Mouse (Mus musculus): ENCODE results near the gene Pik3ca. TPM values are rescaled to one million over a fixed set of nuclear protein-coding genes. Genes with fewer than 3 reads are reported as not detected.

The Pik3ca gene
- polyA plus RNA-seq, 1 experiment from 2014 or later: 14.2 TPM

DNA sequence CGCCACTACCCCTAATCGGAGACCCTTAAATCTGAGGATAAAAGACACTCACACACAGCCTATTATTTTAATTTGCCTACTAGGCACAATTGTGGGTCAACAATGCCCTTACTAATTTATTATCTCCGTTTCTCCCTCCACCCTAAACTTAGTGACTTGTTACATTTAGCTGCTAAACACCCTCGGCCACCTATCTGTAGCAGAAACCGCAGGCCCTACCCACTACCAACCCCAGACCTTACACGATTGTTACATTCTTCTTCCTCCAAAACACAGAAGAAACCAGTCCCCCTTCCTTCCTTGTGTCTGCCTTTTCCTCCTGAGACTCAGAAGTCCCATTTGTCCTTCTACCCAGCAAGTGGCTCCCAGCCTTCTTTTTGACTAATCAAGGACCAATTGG, 9.3 kb downstream of the Pik3ca start:
- no peak overlapping the region for H3K9ac ChIP-seq (ENCODE audit: low read length)
- H3K27ac ChIP-seq (ENCODE audit: low read depth, low read length): no peak overlapping the region
- ATAC-seq (replicated peaks; ENCODE audit: low FRiP score): no peak
- H3K4me1 ChIP-seq (replicated peaks; ENCODE audit: control insufficient read depth, insufficient read depth, low read length): no peaks in the 10 kb centered on the region
- no peaks in the 10 kb centered on the region for H3K9me3 ChIP-seq (ENCODE audit: control insufficient read depth, low read length)
- no peaks in the 10 kb centered on the region for H3K36me3 ChIP-seq (ENCODE audit: control insufficient read depth, insufficient read depth, low read length)
- no peak overlapping the region for H3K4me2 ChIP-seq (ENCODE audit: low read depth, low read length, severe bottlenecking)
- H3K4me3 ChIP-seq (ENCODE audit: low read depth, low read length): no peak overlapping the region
- 82% methylated on average over 6 of the region's 6 CpGs for WGBS
- H3K27me3 ChIP-seq (ENCODE audit: control insufficient read depth, insufficient read depth, low read length): no peaks in the 10 kb centered on the region
- DNase-seq (ENCODE audit: low spot score): no peak

DNA sequence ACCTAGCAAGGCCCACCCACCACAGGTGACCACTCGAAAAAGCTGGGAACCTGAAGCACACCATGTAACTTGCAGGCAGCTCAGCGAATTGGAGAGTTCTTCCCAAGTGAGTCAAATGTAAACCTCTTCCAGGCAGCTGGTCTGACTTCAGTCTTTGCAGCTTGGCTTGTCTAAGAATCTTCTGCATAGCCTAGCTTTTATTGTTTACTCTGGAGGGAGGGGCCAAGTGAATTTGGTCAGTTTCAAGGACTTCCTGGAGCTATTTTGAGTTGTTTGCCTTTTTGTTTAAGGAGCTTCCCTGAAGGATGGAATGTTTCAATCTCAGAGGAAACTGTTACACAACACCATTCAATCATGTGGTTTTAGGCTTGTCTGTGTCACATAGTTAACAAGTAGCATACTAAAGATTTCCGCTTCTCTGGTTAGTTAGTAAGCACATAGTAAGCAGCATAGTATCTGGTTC, 11.4 kb downstream of the Pik3ca start:
- DNase-seq (ENCODE audit: low spot score) (no peak), ATAC-seq (replicated peaks; ENCODE audit: low FRiP score) (no peak)
- Histone ChIP-seq H3K4me3 (ENCODE audit: low read depth, low read length) (no peak overlapping the region), H3K9ac (ENCODE audit: low read length) (no peak overlapping the region), H3K27me3 (ENCODE audit: control insufficient read depth, insufficient read depth, low read length) (no peaks in the 10 kb centered on the region), H3K4me2 (ENCODE audit: low read depth, low read length, severe bottlenecking) (no peak overlapping the region), H3K36me3 (ENCODE audit: control insufficient read depth, insufficient read depth, low read length) (no peaks in the 10 kb centered on the region), H3K27ac (ENCODE audit: low read depth, low read length) (no peak overlapping the region), H3K9me3 (ENCODE audit: control insufficient read depth, low read length) (no peaks in the 10 kb centered on the region), H3K4me1 (replicated peaks; ENCODE audit: control insufficient read depth, insufficient read depth, low read length) (no peaks in the 10 kb centered on the region)
- 88% methylated on average over 3 of the region's 3 CpGs for WGBS

DNA sequence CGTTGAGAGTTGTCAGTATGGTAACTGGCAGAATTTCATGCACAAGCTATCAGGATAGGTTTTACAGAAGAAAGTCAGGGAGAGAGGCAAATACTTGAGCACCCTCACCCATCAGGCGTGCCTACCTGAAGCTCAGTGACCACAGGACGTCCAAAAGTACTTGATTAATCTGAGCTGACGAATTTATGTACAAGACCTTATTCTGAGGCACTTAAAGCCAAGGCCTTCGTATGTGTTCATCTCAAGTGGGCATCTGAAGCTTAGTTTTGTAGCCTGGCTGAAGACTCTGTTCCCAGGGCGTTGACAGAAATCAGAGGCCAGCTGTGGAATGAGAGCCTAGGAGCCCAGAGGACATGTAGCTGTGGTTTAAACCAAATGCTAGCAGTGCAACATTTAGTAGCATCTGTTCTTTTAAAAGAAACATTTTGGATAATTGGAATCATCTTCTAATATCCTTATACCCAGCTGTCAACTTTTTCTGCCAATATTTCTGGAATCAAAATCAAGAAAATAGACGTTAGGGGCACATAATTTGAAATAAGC, 15.1 kb downstream of the Pik3ca start:
- no peaks in the 10 kb centered on the region for H3K4me1 ChIP-seq (replicated peaks; ENCODE audit: control insufficient read depth, insufficient read depth, low read length)
- no peaks in the 10 kb centered on the region for H3K9me3 ChIP-seq (ENCODE audit: control insufficient read depth, low read length)
- 84% methylated on average over 7 of the region's 7 CpGs for WGBS
- H3K4me2 ChIP-seq (ENCODE audit: low read depth, low read length, severe bottlenecking): no peak overlapping the region
- DNase-seq (ENCODE audit: low spot score): no peak
- H3K27me3 ChIP-seq (ENCODE audit: control insufficient read depth, insufficient read depth, low read length): no peaks in the 10 kb centered on the region
- no peak overlapping the region for H3K9ac ChIP-seq (ENCODE audit: low read length)
- H3K4me3 ChIP-seq (ENCODE audit: low read depth, low read length): no peak overlapping the region
- no peaks in the 10 kb centered on the region for H3K36me3 ChIP-seq (ENCODE audit: control insufficient read depth, insufficient read depth, low read length)
- H3K27ac ChIP-seq (ENCODE audit: low read depth, low read length): no peak overlapping the region
- no peak for ATAC-seq (replicated peaks; ENCODE audit: low FRiP score)

DNA sequence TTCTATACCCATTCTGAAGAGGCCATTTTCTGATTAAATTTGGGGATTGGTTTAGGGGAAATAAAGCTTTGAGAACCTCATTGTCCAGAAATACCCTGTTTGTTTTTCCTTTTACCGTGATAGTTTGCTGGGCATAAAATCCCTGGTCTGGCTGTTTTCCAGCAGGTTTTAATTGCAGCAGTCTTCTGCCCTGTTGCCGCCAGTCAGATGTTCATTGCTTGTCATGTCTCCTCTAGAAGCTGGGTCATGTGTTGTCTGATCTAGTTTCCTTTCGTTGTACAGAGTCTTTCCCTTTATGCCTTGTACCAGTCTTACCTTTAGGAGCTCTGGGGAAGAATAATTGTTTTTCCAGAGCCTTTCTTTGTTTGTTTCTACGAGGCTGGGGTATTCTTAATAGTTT, 16.9 kb downstream of the Pik3ca start:
- DNase-seq (ENCODE audit: low spot score) (no peak), ATAC-seq (replicated peaks; ENCODE audit: low FRiP score) (no peak)
- Histone ChIP-seq H3K9ac (ENCODE audit: low read length) (no peak overlapping the region), H3K4me2 (ENCODE audit: low read depth, low read length, severe bottlenecking) (no peak overlapping the region), H3K4me3 (ENCODE audit: low read depth, low read length) (no peak overlapping the region), H3K36me3 (ENCODE audit: control insufficient read depth, insufficient read depth, low read length) (no peaks in the 10 kb centered on the region), H3K9me3 (ENCODE audit: control insufficient read depth, low read length) (no peaks in the 10 kb centered on the region), H3K27me3 (ENCODE audit: control insufficient read depth, insufficient read depth, low read length) (no peaks in the 10 kb centered on the region), H3K4me1 (replicated peaks; ENCODE audit: control insufficient read depth, insufficient read depth, low read length) (no peaks in the 10 kb centered on the region), H3K27ac (ENCODE audit: low read depth, low read length) (no peak overlapping the region)
- WGBS: 60% methylated on average over 4 of the region's 4 CpGs

DNA sequence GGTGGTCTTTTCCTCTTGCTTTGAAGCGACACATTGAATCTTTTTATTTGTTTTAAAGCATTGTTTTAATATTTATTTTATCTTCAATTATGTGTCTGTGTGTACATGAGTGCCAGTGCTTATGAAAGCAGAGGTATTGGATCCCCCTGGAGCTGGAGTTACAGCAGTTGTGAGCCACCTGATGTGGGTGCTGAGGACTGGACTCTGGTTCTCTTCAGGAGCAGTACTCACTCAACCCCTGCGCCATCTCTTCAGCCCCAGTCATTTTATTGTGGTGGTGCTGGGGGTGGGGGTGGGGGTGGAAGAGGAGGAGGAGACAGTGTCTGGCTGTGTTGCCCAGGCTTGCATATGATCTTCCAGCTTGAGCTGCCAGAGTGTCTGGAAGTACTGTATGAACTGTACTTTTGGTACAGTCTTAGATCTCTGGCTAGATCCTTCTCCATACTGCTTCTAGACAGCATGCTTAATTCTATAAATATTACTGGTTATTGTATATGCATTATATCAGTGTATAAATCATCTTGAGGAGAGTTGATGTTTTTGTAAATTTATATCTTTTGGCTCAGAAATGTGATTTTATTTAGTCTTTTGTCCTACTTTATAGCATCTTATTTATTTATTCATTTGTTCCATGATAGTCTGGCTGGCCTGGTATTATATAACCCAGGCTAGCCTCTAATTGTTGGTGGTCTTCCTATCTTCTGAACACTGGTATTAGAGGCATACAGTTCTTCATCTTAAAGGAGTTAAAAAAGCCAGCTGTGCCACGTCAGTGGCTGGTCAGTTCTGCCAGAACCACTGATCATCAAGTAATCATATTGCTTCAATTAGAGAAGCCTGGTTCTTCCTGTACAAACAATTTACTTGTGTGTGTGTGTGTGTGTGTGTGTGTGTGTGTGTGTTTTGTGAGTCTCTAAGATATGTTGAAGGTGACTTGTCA, 18.2 kb downstream of the Pik3ca start:
- Histone ChIP-seq H3K9ac (ENCODE audit: low read length) (no peak overlapping the region), H3K4me3 (ENCODE audit: low read depth, low read length) (no peak overlapping the region), H3K36me3 (ENCODE audit: control insufficient read depth, insufficient read depth, low read length) (no peaks in the 10 kb centered on the region), H3K4me1 (replicated peaks; ENCODE audit: control insufficient read depth, insufficient read depth, low read length) (no peaks in the 10 kb centered on the region), H3K9me3 (ENCODE audit: control insufficient read depth, low read length) (no peaks in the 10 kb centered on the region), H3K27ac (ENCODE audit: low read depth, low read length) (no peak overlapping the region), H3K27me3 (ENCODE audit: control insufficient read depth, insufficient read depth, low read length) (no peaks in the 10 kb centered on the region), H3K4me2 (ENCODE audit: low read depth, low read length, severe bottlenecking) (no peak overlapping the region)
- no peak for ATAC-seq (replicated peaks; ENCODE audit: low FRiP score)
- WGBS: 82% methylated on average over 3 of the region's 3 CpGs
- DNase-seq (ENCODE audit: low spot score): no peak

DNA sequence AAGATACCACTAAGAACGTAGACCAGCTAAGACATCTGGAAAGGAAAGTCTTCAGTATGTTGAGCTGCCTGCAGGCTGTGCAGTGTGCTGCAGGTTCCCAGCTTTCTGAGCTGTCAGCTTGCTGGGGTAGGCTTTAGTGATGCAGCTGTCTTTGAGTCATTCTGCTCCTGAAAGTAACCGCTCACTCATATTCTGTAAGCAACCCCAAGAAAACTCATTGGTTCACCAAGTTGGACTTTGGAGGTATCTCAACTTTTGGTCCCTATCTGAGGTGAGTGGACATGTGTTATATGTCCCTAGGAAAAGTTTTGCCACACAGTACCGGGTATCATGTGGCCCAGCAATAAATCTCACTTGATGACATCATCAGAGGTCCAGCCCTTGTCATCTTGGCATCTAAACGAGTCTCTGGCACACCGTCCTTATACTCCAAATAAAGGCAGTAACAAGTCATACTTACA, 20.3 kb downstream of the Pik3ca start:
- Histone ChIP-seq H3K27ac (ENCODE audit: low read depth, low read length) (no peak overlapping the region), H3K4me3 (ENCODE audit: low read depth, low read length) (no peak overlapping the region), H3K36me3 (ENCODE audit: control insufficient read depth, insufficient read depth, low read length) (no peaks in the 10 kb centered on the region), H3K9ac (ENCODE audit: low read length) (no peak overlapping the region), H3K4me1 (replicated peaks; ENCODE audit: control insufficient read depth, insufficient read depth, low read length) (no peaks in the 10 kb centered on the region), H3K4me2 (ENCODE audit: low read depth, low read length, severe bottlenecking) (no peak overlapping the region), H3K27me3 (ENCODE audit: control insufficient read depth, insufficient read depth, low read length) (no peaks in the 10 kb centered on the region), H3K9me3 (ENCODE audit: control insufficient read depth, low read length) (no peaks in the 10 kb centered on the region)
- 90% methylated on average over 5 of the region's 5 CpGs for WGBS
- DNase-seq (ENCODE audit: low spot score) (no peak), ATAC-seq (replicated peaks; ENCODE audit: low FRiP score) (no peak)

DNA sequence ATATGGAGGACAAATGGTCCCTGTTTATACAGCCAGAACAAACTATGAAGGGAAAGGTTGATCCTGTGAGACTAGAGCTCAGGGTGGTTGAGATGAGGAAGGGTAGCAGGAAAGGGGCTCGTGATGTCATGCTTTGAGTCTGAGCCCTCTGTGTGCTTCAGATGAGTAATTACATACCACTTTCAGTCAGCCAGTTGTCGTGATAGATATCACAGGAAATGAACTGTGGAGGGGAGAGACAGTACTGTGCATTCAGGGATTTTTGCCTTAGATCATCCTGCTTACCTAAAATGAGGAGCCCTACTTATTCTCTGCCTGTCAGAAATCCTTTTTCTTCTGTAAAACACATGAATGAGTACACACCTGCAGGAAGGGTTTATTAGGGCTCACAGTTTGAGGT, 22.4 kb downstream of the Pik3ca start:
- Histone ChIP-seq H3K27ac (ENCODE audit: low read depth, low read length) (no peak overlapping the region), H3K36me3 (ENCODE audit: control insufficient read depth, insufficient read depth, low read length) (no peaks in the 10 kb centered on the region), H3K4me2 (ENCODE audit: low read depth, low read length, severe bottlenecking) (no peak overlapping the region), H3K9ac (ENCODE audit: low read length) (no peak overlapping the region), H3K9me3 (ENCODE audit: control insufficient read depth, low read length) (peaks cover 3% of the 10 kb centered on the region; the same call in 1 of the 2 replicates), H3K27me3 (ENCODE audit: control insufficient read depth, insufficient read depth, low read length) (no peaks in the 10 kb centered on the region), H3K4me1 (replicated peaks; ENCODE audit: control insufficient read depth, insufficient read depth, low read length) (no peaks in the 10 kb centered on the region), H3K4me3 (ENCODE audit: low read depth, low read length) (no peak overlapping the region)
- ATAC-seq (replicated peaks; ENCODE audit: low FRiP score) (no peak), DNase-seq (ENCODE audit: low spot score) (no peak)
- WGBS: 87% methylated on average over 2 of the region's 2 CpGs

DNA sequence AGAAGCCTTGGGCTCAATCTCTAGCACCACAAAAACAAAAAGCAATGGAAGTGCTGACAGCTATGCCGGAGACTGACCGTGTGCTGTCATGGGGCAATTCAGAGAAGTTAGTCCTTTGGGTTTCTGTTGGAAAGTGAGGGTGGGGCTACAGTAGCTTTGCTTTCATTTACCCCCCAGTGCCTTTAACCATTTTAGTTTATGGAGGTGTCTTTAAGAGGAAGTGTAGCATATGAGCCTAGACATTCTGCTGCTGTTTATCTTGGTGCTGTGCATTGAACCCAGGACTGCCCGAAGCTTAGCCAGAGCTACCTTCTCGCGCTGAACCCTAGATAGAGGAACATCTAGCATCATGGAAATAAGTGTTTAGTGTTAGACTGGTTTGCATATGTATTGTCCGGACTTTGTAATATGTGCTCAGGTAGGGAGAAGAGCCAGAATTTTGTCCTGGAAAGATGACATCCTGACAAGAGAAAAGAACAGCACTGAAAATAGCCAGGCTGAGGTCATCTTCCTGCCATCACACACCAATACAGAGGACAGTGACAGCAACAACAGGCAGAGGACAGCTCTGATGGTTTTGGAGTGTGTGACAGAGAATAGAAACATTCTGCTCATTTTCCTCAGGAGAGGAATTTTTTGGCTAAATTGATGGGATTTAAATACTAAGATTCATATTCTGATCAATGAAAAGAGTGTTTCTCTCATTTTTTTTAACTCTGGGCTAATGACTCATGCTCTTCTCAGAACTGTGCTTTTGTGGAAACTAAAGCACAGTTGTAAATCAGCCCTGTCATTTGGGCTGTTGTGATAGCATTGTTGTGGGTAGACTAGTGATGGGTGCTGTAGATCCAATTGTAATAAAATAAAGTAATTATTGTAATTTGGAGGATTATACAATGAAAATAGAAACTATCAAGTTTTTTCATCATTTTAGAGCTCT, 23.9 kb downstream of the Pik3ca start:
- ATAC-seq (replicated peaks; ENCODE audit: low FRiP score): no peak
- Histone ChIP-seq H3K9me3 (ENCODE audit: control insufficient read depth, low read length) (peaks cover 3% of the 10 kb centered on the region; the same call in 1 of the 2 replicates), H3K27ac (ENCODE audit: low read depth, low read length) (no peak overlapping the region), H3K36me3 (ENCODE audit: control insufficient read depth, insufficient read depth, low read length) (no peaks in the 10 kb centered on the region), H3K9ac (ENCODE audit: low read length) (no peak overlapping the region), H3K4me2 (ENCODE audit: low read depth, low read length, severe bottlenecking) (no peak overlapping the region), H3K4me1 (replicated peaks; ENCODE audit: control insufficient read depth, insufficient read depth, low read length) (no peaks in the 10 kb centered on the region), H3K27me3 (ENCODE audit: control insufficient read depth, insufficient read depth, low read length) (no peaks in the 10 kb centered on the region), H3K4me3 (ENCODE audit: low read depth, low read length) (no peak overlapping the region)
- DNase-seq (ENCODE audit: low spot score): no peak
- WGBS: 91% methylated on average over 6 of the region's 6 CpGs

All from forebrain, embryonic 11.5 days (tissue).